Comparison of ENCODE assay signal across 29 mouse cellular contexts in the genomic region with DNA sequence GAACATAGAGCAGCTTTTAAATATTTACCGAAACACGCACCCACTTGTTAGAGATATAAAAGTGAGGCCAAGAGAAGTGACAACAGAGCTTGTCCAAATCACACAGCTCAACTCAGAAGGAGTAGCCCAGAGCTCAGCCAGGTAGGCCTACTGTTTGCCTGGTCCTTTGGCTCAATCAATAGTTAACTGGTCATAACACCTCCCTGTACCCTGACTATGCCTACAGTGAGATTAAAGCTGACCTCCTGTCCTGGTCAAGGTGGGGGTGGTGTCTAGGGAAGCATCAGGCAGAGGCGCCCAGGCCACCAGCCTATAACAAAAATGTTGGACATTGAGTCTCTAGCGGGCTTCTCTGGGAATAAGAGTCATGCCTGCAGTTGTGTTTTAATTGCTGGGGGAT. TPM values are rescaled to one million over a fixed set of nuclear protein-coding genes. Genes with fewer than 3 reads are reported as not detected.
DNase-seq lines count a peak whose midpoint lies in the region; ATAC-seq lines count a peak whose summit lies in the region.
"Had no signal": no experiment of that assay in that cellular context is flagged by ENCODE, and none has a peak within 500 bp of the region (broad histone marks: within the 10 kb centered on the region; RNA-seq: fewer than 3 reads in every experiment).

No protein-coding gene starts in this region.

- H3K36me3 ChIP-seq in liver, embryonic 12.5 days, result no peaks in the 10 kb centered on the region
- H3K36me3 ChIP-seq in liver, embryonic 15.5 days (replicated peaks), result no peaks in the 10 kb centered on the region
- H3K36me3 ChIP-seq: embryonic facial prominence, embryonic 10.5 days; embryonic facial prominence, embryonic 13.5 days; forebrain, embryonic 12.5 days; forebrain, embryonic 15.5 days; G1E; hindbrain, embryonic 12.5 days; hindbrain, embryonic 15.5 days had no signal

- no peak overlapping the region for H3K4me3 ChIP-seq in liver, embryonic 12.5 days
- no peak overlapping the region for H3K4me3 ChIP-seq in liver, embryonic 15.5 days (replicated peaks)
- H3K4me3 ChIP-seq: embryonic facial prominence, embryonic 10.5 days; embryonic facial prominence, embryonic 13.5 days; erythroblast, embryonic 14.5 days; forebrain, embryonic 12.5 days; forebrain, embryonic 15.5 days; heart, adult 2 months; hindbrain, embryonic 12.5 days; hindbrain, embryonic 15.5 days had no signal

- peaks cover 4% of the 10 kb centered on the region; the same call in 1 of the 2 replicates for H3K27me3 ChIP-seq in liver, embryonic 12.5 days (replicated peaks)
- H3K27me3 ChIP-seq in liver, embryonic 15.5 days, result no peaks in the 10 kb centered on the region
- H3K27me3 ChIP-seq: embryonic facial prominence, embryonic 13.5 days; forebrain, embryonic 12.5 days; forebrain, embryonic 15.5 days; hindbrain, embryonic 12.5 days; hindbrain, embryonic 15.5 days had no signal

- DNase-seq in liver, result peak; percentile 10
- peak; percentile 14 for DNase-seq in yolk sac, embryonic 10.5 days (ENCODE audit: low spot score)
- no peak for DNase-seq in natural killer cell, adult 2 months (ENCODE audit: low spot score in 2 of 2)
- no peak for DNase-seq in retina, embryonic 14.5 days (ENCODE audit: low spot score)
- DNase-seq in heart, adult 8-10 months (ENCODE audit: low spot score), result no peak
- DNase-seq: adrenal gland, adult 2 months; adrenal gland, postnatal 14 days; cerebellum, adult 11-12 months; cerebellum, adult 8-10 months; cerebellum, postnatal 10 days; cerebellum, postnatal 36 days; embryo, embryonic 11 days; gastrocnemius, postnatal 10 days; gastrocnemius, postnatal 36 days; heart, adult 2 months had no signal

- no peak overlapping the region for H3K27ac ChIP-seq in liver, embryonic 12.5 days
- H3K27ac ChIP-seq in liver, embryonic 15.5 days (replicated peaks), result no peak overlapping the region
- H3K27ac ChIP-seq: embryonic facial prominence, embryonic 10.5 days; embryonic facial prominence, embryonic 13.5 days; forebrain, embryonic 12.5 days; forebrain, embryonic 15.5 days; heart, adult 2 months; hindbrain, embryonic 12.5 days; hindbrain, embryonic 15.5 days had no signal

- 72% methylated on average over 4 of the region's 4 CpGs for WGBS in liver, embryonic 12.5 days (ENCODE audit: insufficient replicate concordance)
- WGBS in liver, embryonic 15.5 days (ENCODE audit: insufficient replicate concordance), result 57% methylated on average over 4 of the region's 4 CpGs

- no peaks in the 10 kb centered on the region for H3K4me1 ChIP-seq in liver, embryonic 12.5 days
- no peaks in the 10 kb centered on the region for H3K4me1 ChIP-seq in liver, embryonic 15.5 days (replicated peaks)
- H3K4me1 ChIP-seq: embryonic facial prominence, embryonic 10.5 days; embryonic facial prominence, embryonic 13.5 days; forebrain, embryonic 12.5 days; forebrain, embryonic 15.5 days; hindbrain, embryonic 12.5 days; hindbrain, embryonic 15.5 days had no signal

- peak; percentile 68 for ATAC-seq in liver, embryonic 12.5 days
- ATAC-seq in liver, embryonic 15.5 days (ENCODE audit: insufficient read depth), result peak; percentile 77
- ATAC-seq: forebrain, embryonic 15.5 days; Patski had no signal

- no peak overlapping the region for H3K9ac ChIP-seq in liver, embryonic 12.5 days
- no peak overlapping the region for H3K9ac ChIP-seq in liver, embryonic 15.5 days
- H3K9ac ChIP-seq: embryonic facial prominence, embryonic 13.5 days; forebrain, embryonic 12.5 days; forebrain, embryonic 15.5 days; hindbrain, embryonic 12.5 days; hindbrain, embryonic 15.5 days had no signal

- no peaks in the 10 kb centered on the region for H3K9me3 ChIP-seq in liver, embryonic 12.5 days (replicated peaks)
- H3K9me3 ChIP-seq in liver, embryonic 15.5 days (replicated peaks), result no peaks in the 10 kb centered on the region
- H3K9me3 ChIP-seq: embryonic facial prominence, embryonic 10.5 days; embryonic facial prominence, embryonic 13.5 days; forebrain, embryonic 12.5 days; forebrain, embryonic 15.5 days; G1E; hindbrain, embryonic 12.5 days; hindbrain, embryonic 15.5 days had no signal

- H3K4me2 ChIP-seq in liver, embryonic 12.5 days, result no peak overlapping the region
- no peak overlapping the region for H3K4me2 ChIP-seq in liver, embryonic 15.5 days
- H3K4me2 ChIP-seq: embryonic facial prominence, embryonic 13.5 days; forebrain, embryonic 12.5 days; forebrain, embryonic 15.5 days; heart, embryonic 11.5 days; hindbrain, embryonic 12.5 days; hindbrain, embryonic 15.5 days had no signal

RNA-seq across cellular contexts. Expression of a gene that starts 36.8 kb away (rescaled TPM):
- 0.06 and 0.18 TPM in 2 replicates for polyA plus RNA-seq in liver, embryonic 12.5 days (2016; fragmentation: Nextera tagmentation; extraction: Ambion mirVana)
- 0.25 and 0.28 TPM in 2 replicates for polyA plus RNA-seq in liver, embryonic 15.5 days (2015; fragmentation: Nextera tagmentation; extraction: Ambion mirVana)
- total RNA-seq in heart, adult 8-10 months (2022), result 1 to 10 TPM in 3 of 4 experiments, under 1 TPM in 1; 0.92 to 1.9 (median 1.6) TPM
- total RNA-seq: CH12.LX; granulocyte monocyte progenitor cell, adult 5-6 weeks had no signal
- polyA plus RNA-seq: erythroblast, embryonic 14.5 days; G1E had no signal

Comparison
In these comparisons a context has a peak if more than half of its experiments do, and no peak if none do; other contexts are left out.
1. DNase-seq: peak in liver (single experiment) and yolk sac, embryonic 10.5 days (single experiment); none in natural killer cell, adult 2 months (0 of 2), retina, embryonic 14.5 days (single experiment) and heart, adult 8-10 months (single experiment).